Mouse (Mus musculus): ENCODE results near the gene Mfsd12.

Mfsd12 gene

DNA sequence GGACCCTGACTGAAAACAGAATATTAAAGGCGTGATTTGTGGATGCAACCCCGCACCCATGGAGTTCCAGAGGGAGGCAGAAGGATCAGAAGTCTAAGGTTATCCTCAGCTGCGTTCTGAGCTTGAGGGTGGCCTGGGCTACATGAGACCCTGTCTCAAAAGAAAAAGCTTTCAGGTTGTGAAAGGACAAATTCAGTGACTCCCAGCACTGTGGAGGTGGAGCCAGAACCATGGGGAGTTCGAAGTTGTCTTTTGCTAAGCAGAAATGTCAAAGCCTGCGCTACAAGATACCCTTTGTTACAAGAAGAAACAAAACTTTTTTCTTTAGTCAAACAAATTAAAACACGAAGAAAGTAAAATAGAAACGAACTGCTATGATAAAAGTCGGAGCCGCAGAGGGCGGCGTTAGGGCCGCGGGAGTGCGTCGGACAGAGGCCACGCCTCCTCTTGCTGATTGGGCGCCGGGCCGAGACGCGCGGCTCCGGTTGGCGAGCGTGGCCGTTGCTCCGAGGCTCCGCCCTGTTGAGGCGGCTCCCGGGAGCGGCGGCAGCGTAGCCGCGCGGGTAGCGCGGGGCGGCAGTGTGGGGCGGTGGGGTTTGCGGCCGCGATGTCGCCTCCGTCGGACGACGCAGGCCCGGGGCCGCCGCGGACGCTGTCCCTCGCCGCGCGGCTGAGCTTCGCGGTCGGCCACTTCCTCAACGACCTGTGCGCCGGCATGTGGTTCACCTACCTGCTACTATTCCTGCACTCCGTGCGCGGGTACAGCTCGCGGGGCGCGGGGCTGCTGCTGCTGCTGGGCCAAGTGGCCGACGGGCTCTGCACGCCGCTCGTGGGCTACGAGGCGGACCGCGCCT, at the start of gene Mfsd12:
TSS of gene Mfsd12 (plus strand) at position 501 of the 854 bp plus-strand sequence.
- DNase-seq (ENCODE audit: low spot score) = peak; percentile 77

GRCm38 (mm10) chr10:81309571-81309970, 47.7 kb upstream of the Mfsd12 start:
- no peak for DNase-seq (ENCODE audit: low spot score)

- DNase-seq (ENCODE audit: low spot score) = no peak
These were observed 43.7 kb upstream of the Mfsd12 start for GRCm38 (mm10) chr10:81313581-81313980.

- DNase-seq (ENCODE audit: low spot score) = no peak
These were observed 43.1 kb upstream of the Mfsd12 start for GRCm38 (mm10) chr10:81314201-81314600.

- no peak for DNase-seq (ENCODE audit: low spot score)
These were observed 41.7 kb upstream of the Mfsd12 start for GRCm38 (mm10) chr10:81315587-81315986.

GRCm38 (mm10) chr10:81316338-81317060, 40.8 kb upstream of the Mfsd12 start:
- no peak for DNase-seq (ENCODE audit: low spot score)

- no peak for DNase-seq (ENCODE audit: low spot score)
These were observed 40.0 kb upstream of the Mfsd12 start for GRCm38 (mm10) chr10:81317273-81317672.

DNA sequence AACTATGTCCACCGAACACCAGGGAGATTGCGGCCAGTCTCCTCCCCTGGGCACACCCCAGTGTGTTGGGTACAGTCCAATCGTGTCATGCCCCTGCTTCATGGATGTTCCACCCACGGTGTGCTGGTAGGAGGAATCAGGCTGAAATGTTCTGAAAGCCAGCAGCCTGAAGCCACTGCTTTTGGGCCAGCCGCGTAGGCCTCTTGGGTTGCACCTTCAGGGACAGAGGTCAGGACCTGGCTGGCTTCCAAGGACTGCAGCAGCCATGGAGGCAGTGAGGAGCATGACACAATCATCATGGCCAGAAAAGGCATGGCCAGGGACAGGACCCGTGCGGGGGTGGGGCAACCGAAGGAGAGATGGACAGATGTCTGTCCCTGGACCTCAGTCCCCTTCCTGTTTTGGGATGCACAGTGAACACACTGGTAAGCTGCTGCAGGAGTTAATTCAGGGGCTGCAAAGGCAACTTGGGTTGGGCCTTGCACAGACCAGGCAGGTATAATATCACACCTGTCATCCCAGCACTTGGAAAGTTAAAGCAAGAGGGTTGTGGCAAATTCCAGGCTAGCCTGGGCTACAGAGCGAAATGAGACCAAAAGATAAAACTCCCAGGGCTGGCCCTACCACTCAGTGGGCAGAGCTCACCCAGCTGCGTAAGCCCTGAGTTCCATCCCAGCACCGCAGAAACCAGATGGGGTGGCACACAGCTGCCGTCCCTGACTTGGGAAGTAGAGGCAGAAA, 38.5 kb upstream of the Mfsd12 start:
- no peak for DNase-seq (ENCODE audit: low spot score)

- DNase-seq (ENCODE audit: low spot score) = no peak
These were observed 38.0 kb upstream of the Mfsd12 start for GRCm38 (mm10) chr10:81319330-81319699.

DNA sequence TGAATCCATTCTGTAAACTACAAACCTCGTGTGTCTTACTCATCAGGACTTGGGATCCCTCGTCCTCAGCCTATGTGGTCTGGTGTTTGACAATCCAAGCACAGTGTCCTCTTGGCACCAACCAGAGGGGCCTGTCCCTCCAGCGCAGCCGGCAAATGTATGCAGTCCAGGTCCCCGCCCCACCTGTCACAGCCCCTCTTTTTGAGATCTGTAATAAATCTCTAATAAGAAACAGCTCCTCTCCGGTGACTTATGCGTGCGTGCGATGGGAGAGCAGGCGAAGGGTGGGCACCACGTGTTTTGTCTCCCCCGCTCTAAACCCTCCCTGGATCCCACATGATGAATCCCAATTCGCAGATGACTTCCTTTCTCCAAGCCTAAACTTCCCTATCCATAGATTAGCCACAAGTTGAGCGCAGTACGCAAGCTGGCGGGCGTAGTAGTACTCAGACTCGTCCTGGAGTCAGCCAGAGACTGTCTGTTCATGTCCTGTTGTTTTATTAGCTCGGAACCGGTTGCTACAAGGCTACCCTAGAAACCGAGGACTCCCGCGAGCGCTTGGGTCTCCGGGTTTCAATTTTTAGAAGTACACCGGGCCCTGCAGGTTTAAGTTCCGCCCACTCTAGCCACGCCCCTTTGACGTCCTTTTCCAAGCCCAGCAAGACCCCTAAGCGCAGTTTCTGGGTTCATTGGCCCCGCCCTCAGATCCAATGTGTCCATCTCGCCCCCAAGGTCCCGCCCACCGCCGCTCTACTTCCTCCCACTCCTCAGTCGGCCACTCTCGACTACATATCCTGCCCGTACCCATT, 37.3 kb upstream of the Mfsd12 start:
- no peak for DNase-seq (ENCODE audit: low spot score)

GRCm38 (mm10) chr10:81320550-81321347, 36.5 kb upstream of the Mfsd12 start, which contains the start of gene Cactin:
Cactin (plus strand) TSS chr10:81321103.
- peak; percentile 100 for DNase-seq (ENCODE audit: low spot score)

DNA sequence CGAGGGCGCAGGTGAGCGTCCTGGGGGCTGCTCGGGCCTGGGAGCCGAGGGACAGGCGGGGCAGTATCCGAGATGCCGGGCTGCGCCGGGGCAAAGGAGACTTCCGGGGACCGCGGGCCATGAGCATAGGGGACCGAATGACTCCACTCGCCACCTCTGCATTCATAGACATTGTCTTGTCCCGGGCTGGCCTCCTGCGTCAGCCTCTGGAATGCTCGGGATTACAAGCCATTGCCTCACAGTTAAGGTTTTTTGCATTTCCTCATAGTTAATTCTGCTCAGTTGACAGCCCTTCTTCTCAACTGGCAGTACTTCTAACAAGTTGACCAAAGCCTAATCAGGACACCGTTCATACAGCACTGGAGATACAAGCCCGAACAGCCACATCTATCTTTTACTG, 35.9 kb upstream of the Mfsd12 start:
- no peak for DNase-seq (ENCODE audit: low spot score)

DNA sequence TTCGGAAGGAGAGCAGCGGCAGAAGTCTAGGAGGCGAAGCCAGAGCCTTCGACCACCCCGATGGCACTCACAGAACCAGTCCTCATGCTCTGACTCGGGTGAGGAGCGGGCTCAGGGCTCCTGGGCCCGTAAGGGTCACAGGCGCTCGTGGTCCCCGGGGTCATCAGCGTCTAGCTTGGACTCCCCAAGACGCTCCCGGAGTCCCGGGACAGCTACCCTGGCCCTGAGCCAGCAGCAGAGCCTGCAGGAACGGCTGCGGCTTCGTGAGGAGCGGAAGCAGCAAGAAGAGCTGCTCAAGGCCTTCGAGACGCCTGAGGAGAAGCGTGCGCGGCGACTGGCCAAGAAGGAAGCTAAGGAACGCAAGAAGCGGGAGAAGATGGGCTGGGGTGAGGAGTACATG, 34.8 kb upstream of the Mfsd12 start:
- DNase-seq (ENCODE audit: low spot score) = no peak

- DNase-seq (ENCODE audit: low spot score) = no peak
These were observed 34.0 kb upstream of the Mfsd12 start for GRCm38 (mm10) chr10:81323141-81323775.

DNA sequence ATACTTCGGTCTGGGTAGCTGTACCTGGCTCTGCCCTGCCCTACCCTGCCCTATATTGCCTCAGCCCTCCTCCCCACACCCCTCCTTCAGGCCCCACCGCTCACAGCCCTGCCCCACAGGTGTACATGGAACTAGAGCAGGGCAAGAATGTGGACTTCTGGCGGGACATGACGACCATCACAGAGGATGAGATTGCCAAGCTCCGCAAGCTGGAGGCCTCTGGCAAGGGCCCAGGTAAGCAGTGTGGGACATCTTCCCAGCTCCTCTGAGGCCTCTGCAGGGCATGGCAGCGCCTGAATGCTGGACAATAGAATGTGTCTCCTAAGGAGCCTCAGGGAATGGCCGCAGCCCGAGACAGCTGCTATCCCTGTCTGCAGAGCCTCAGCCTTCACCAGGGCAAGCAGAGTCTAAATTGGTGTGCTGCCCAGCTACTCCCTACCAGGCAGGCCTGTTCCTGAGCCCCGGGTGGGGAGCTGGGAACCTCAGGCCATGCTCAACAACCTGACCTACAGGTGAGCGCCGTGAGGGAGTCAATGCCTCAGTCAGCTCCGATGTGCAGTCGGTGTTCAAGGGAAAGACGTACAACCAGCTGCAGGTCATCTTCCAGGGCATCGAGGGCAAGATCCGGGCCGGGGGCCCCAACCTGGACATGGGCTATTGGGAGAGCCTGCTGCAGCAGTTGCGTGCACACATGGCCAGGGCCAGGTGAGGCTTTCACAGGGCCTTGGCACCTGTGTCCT, 33.3 kb upstream of the Mfsd12 start:
- DNase-seq (ENCODE audit: low spot score) = no peak

DNA sequence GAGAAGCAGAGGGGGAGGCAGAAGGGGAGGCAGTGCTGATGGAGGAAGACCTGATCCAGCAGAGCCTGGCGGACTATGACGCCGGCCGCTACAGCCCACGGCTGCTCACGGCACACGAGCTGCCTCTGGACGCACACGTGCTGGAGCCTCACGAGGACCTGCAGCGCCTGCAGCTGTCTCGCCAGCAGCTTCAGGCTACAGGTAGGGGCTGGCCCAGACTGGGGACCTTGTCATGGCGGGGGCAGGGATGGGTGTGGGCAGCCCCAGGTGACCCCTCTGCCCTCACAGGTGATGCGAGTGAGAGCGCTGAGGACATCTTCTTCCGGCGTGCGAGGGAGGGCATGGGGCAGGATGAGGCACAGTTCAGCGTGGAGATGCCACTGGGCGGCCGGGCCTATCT, 32.1 kb upstream of the Mfsd12 start:
- DNase-seq (ENCODE audit: low spot score) = no peak

- no peak for DNase-seq (ENCODE audit: low spot score)
These were observed 31.5 kb upstream of the Mfsd12 start for GRCm38 (mm10) chr10:81325781-81326180.

DNA sequence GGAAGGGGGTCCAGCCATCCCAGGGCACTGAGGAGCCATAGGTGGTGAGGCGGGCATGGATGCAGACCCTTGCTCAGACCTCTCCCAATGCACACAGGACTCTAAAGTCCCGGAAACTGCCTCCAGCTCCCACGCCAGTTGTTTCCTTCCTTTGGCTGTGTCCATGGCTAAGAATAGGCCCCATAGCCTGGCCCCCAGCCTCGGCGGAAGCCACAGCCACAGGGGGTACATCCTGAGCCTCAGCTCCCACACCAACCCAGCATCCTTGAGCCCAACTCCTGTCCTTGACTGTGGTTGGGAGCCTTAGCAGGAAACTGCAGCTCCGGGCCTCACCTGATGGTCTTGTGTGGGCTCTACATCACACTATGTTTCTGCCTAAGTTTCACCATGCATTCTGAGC, 30.4 kb upstream of the Mfsd12 start:
- no peak for DNase-seq (ENCODE audit: low spot score)

DNA sequence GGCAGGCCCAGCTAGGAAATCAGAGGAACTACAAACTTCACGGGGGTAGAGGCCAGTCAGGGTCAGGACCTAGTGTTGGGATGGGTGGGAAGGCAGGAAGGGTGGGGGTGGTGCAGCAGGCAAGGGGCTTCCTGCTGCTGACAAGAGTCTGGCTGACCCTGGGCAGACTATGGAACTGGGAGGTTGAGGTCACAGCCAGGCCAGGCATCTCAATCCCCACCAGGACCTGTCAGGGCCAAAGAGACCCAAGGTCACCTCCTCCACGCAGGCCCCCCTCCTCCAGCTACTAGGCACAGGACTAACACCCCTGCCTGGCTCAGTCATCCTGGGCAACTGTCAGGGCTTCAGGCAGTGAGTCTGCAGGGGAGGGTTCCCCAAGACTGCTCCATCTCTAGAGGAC, 29.3 kb upstream of the Mfsd12 start:
- DNase-seq (ENCODE audit: low spot score) = no peak

- no peak for DNase-seq (ENCODE audit: low spot score)
These were observed 28.9 kb upstream of the Mfsd12 start, which contains the start of gene Tbxa2r for GRCm38 (mm10) chr10:81328386-81328785. Tbxa2r (plus strand) TSS chr10:81328731.

Data from left cerebral cortex, adult 11 months (tissue).